Mouse (Mus musculus): ENCODE results near the gene Gm6763. TPM values are rescaled to one million over a fixed set of nuclear protein-coding genes. Genes with fewer than 3 reads are reported as not detected.
"Not testable (repeated sequence)": the region's sequence is repeated elsewhere in the genome, so short reads cannot be mapped to it uniquely, and the experiment has no call there.

Gm6763 gene
- polyA plus RNA-seq (2015; fragmentation: Nextera tagmentation; extraction: Ambion mirVana) = not detected in 2 replicates

DNA sequence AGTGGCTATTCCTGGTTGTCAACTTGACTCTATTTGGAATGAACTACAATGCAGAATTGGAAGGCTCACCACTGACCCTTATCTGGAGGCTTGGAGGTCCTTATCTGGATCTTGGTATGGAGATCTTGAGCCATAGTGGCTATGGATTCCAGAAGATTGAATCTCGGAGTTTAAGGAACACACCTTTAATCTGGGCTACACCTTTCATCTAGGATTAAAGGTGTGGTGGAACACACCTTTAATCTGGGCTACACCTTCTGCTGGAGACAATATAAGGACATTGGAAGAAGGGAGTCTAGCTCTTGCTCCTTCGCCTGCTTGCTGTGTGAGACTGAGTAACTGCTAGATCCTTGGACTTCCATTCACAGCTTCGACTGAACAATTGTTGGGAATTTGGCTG, at the start of gene Gm6763:
Gene Gm6763, plus strand, starts transcription at position 301 of the 400 bp plus-strand sequence.
- H3K27ac ChIP-seq (replicated peaks); ATAC-seq (replicated peaks); H3K27me3 ChIP-seq; H3K9ac ChIP-seq (replicated peaks); H3K4me3 ChIP-seq; H3K9me3 ChIP-seq; H3K4me1 ChIP-seq; H3K4me2 ChIP-seq (replicated peaks); H3K36me3 ChIP-seq: not testable (repeated sequence)
- WGBS = no CpG with 5 or more reads among the region's 3 CpGs

DNA sequence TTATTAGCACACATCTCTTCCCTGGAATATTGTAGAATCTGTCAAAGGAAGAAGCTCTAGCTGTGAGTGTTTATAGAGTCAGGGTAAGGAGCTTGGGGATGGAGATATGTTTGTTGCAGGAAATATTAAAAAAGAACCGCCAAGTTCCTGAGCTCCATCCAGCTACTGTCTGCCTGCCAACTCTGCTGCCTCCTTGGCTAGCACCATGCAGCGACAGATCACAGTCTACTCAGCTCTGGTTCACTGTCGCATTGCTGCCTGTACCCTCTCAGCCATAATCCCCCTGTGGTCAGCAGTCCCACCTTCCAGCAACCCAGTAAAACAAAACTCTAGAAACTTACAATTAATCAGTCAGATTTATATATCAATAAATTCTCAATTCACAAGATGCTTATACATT, 41.3 kb upstream of the Gm6763 start:
- no peak for ATAC-seq (replicated peaks)
- Histone ChIP-seq H3K27ac (replicated peaks) (no peak overlapping the region), H3K27me3 (no peaks in the 10 kb centered on the region), H3K36me3 (no peaks in the 10 kb centered on the region), H3K9me3 (no peaks in the 10 kb centered on the region), H3K9ac (replicated peaks) (no peak overlapping the region), H3K4me2 (replicated peaks) (no peak overlapping the region), H3K4me1 (no peaks in the 10 kb centered on the region), H3K4me3 (no peak overlapping the region)
- WGBS = 70% methylated on average over 3 of the region's 3 CpGs

DNA sequence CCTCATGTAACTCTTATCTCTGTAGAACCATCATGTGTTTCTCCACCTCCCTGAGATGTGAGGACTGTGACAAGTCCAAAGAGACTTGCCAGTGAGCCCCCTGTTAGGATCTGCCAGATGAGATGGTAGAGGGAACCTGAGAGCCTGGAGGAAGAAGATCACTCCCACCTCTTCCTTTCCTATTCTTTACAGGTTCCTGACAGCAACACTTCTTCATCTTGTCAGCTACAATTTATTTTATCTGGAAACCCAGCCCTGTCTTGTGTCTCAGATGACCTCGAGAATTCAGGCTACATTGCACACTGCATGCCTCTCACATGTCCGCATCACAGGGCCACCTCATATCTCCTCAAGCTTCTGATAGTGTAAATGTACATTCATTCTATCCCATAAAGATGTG, 33.0 kb upstream of the Gm6763 start:
- ATAC-seq (replicated peaks) = no peak
- Histone ChIP-seq H3K4me3 (no peak overlapping the region), H3K27ac (replicated peaks) (no peak overlapping the region), H3K4me1 (no peaks in the 10 kb centered on the region), H3K9me3 (no peaks in the 10 kb centered on the region), H3K27me3 (no peaks in the 10 kb centered on the region), H3K9ac (replicated peaks) (no peak overlapping the region), H3K4me2 (replicated peaks) (no peak overlapping the region), H3K36me3 (no peaks in the 10 kb centered on the region)
- WGBS = 80% methylated on average over 2 of the region's 2 CpGs

DNA sequence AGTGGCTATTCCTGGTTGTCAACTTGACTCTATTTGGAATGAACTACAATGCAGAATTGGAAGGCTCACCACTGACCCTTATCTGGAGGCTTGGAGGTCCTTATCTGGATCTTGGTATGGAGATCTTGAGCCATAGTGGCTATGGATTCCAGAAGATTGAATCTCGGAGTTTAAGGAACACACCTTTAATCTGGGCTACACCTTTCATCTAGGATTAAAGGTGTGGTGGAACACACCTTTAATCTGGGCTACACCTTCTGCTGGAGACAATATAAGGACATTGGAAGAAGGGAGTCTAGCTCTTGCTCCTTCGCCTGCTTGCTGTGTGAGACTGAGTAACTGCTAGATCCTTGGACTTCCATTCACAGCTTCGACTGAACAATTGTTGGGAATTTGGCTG, 8.6 kb upstream of the Gm6763 start, which contains the start of gene Gm21293:
Gene Gm21293, plus strand, starts transcription at position 301 of the 400 bp plus-strand sequence.
- not testable (repeated sequence) for H3K27me3 ChIP-seq; H3K9me3 ChIP-seq; H3K9ac ChIP-seq (replicated peaks); H3K27ac ChIP-seq (replicated peaks); ATAC-seq (replicated peaks); H3K4me2 ChIP-seq (replicated peaks); H3K4me3 ChIP-seq; H3K36me3 ChIP-seq; H3K4me1 ChIP-seq
- no CpG with 5 or more reads among the region's 3 CpGs for WGBS

DNA sequence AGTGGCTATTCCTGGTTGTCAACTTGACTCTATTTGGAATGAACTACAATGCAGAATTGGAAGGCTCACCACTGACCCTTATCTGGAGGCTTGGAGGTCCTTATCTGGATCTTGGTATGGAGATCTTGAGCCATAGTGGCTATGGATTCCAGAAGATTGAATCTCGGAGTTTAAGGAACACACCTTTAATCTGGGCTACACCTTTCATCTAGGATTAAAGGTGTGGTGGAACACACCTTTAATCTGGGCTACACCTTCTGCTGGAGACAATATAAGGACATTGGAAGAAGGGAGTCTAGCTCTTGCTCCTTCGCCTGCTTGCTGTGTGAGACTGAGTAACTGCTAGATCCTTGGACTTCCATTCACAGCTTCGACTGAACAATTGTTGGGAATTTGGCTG, 8.4 kb downstream of the Gm6763 start, which contains the start of gene Gm8764:
Gene Gm8764, plus strand, starts transcription at position 301 of the 400 bp plus-strand sequence.
- H3K4me2 ChIP-seq (replicated peaks); H3K9me3 ChIP-seq; H3K27ac ChIP-seq (replicated peaks); ATAC-seq (replicated peaks); H3K36me3 ChIP-seq; H3K4me1 ChIP-seq; H3K4me3 ChIP-seq; H3K27me3 ChIP-seq; H3K9ac ChIP-seq (replicated peaks): not testable (repeated sequence)
- no CpG with 5 or more reads among the region's 3 CpGs for WGBS

DNA sequence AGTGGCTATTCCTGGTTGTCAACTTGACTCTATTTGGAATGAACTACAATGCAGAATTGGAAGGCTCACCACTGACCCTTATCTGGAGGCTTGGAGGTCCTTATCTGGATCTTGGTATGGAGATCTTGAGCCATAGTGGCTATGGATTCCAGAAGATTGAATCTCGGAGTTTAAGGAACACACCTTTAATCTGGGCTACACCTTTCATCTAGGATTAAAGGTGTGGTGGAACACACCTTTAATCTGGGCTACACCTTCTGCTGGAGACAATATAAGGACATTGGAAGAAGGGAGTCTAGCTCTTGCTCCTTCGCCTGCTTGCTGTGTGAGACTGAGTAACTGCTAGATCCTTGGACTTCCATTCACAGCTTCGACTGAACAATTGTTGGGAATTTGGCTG, 16.9 kb downstream of the Gm6763 start, which contains the start of gene Gm21304:
Gene Gm21304, plus strand, starts transcription at position 301 of the 400 bp plus-strand sequence.
- H3K4me1 ChIP-seq; H3K4me3 ChIP-seq; H3K9ac ChIP-seq (replicated peaks); H3K27ac ChIP-seq (replicated peaks); H3K4me2 ChIP-seq (replicated peaks); H3K36me3 ChIP-seq; ATAC-seq (replicated peaks); H3K27me3 ChIP-seq; H3K9me3 ChIP-seq: not testable (repeated sequence)
- no CpG with 5 or more reads among the region's 3 CpGs for WGBS

DNA sequence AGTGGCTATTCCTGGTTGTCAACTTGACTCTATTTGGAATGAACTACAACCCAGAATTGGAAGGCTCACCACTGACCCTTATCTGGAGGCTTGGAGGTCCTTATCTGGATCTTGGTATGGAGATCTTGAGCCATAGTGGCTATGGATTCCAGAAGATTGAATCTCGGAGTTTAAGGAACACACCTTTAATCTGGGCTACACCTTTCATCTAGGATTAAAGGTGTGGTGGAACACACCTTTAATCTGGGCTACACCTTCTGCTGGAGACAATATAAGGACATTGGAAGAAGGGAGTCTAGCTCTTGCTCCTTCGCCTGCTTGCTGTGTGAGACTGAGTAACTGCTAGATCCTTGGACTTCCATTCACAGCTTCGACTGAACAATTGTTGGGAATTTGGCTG, 25.4 kb downstream of the Gm6763 start, which contains the start of gene Gm21312:
Gene Gm21312, plus strand, starts transcription at position 301 of the 400 bp plus-strand sequence.
- H3K9ac ChIP-seq (replicated peaks); H3K36me3 ChIP-seq; H3K4me2 ChIP-seq (replicated peaks); H3K27me3 ChIP-seq; H3K27ac ChIP-seq (replicated peaks); ATAC-seq (replicated peaks); H3K9me3 ChIP-seq; H3K4me3 ChIP-seq; H3K4me1 ChIP-seq: not testable (repeated sequence)
- WGBS = no CpG with 5 or more reads among the region's 3 CpGs

DNA sequence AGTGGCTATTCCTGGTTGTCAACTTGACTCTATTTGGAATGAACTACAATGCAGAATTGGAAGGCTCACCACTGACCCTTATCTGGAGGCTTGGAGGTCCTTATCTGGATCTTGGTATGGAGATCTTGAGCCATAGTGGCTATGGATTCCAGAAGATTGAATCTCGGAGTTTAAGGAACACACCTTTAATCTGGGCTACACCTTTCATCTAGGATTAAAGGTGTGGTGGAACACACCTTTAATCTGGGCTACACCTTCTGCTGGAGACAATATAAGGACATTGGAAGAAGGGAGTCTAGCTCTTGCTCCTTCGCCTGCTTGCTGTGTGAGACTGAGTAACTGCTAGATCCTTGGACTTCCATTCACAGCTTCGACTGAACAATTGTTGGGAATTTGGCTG, 33.9 kb downstream of the Gm6763 start, which contains the start of gene Gm20765:
Gene Gm20765, plus strand, starts transcription at position 301 of the 400 bp plus-strand sequence.
- not testable (repeated sequence) for H3K36me3 ChIP-seq; H3K27me3 ChIP-seq; H3K4me1 ChIP-seq; ATAC-seq (replicated peaks); H3K27ac ChIP-seq (replicated peaks); H3K4me3 ChIP-seq; H3K4me2 ChIP-seq (replicated peaks); H3K9ac ChIP-seq (replicated peaks); H3K9me3 ChIP-seq
- WGBS = no CpG with 5 or more reads among the region's 3 CpGs

DNA sequence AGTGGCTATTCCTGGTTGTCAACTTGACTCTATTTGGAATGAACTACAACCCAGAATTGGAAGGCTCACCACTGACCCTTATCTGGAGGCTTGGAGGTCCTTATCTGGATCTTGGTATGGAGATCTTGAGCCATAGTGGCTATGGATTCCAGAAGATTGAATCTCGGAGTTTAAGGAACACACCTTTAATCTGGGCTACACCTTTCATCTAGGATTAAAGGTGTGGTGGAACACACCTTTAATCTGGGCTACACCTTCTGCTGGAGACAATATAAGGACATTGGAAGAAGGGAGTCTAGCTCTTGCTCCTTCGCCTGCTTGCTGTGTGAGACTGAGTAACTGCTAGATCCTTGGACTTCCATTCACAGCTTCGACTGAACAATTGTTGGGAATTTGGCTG, 42.4 kb downstream of the Gm6763 start, which contains the start of gene Gm4340:
Gene Gm4340, plus strand, starts transcription at position 301 of the 400 bp plus-strand sequence.
- H3K4me2 ChIP-seq (replicated peaks); ATAC-seq (replicated peaks); H3K9ac ChIP-seq (replicated peaks); H3K4me1 ChIP-seq; H3K27me3 ChIP-seq; H3K4me3 ChIP-seq; H3K36me3 ChIP-seq; H3K9me3 ChIP-seq; H3K27ac ChIP-seq (replicated peaks): not testable (repeated sequence)
- WGBS = no CpG with 5 or more reads among the region's 3 CpGs

Other genes starting within 250 kb of the Gm6763 start
- not detected in 2 replicates for gene Gm21293, start 8.5 kb upstream of the Gm6763 start, polyA plus RNA-seq (2015; fragmentation: Nextera tagmentation; extraction: Ambion mirVana)
- gene Gm8764, start 8.5 kb downstream of the Gm6763 start, polyA plus RNA-seq (2015; fragmentation: Nextera tagmentation; extraction: Ambion mirVana) = not detected in 2 replicates
- gene Gm21304, start 17.0 kb downstream of the Gm6763 start, polyA plus RNA-seq (2015; fragmentation: Nextera tagmentation; extraction: Ambion mirVana) = not detected in 2 replicates
- not detected in 2 replicates for gene Gm21312, start 25.5 kb downstream of the Gm6763 start, polyA plus RNA-seq (2015; fragmentation: Nextera tagmentation; extraction: Ambion mirVana)
- not detected in 2 replicates for gene Gm20765, start 34.0 kb downstream of the Gm6763 start, polyA plus RNA-seq (2015; fragmentation: Nextera tagmentation; extraction: Ambion mirVana)
- not detected in 2 replicates for gene Gm4340, start 42.5 kb downstream of the Gm6763 start, polyA plus RNA-seq (2015; fragmentation: Nextera tagmentation; extraction: Ambion mirVana)